Mouse (Mus musculus) adipocyte (in vitro differentiated cells): ENCODE data around the gene Acox3.
"Not testable (repeated sequence)": the region's sequence is repeated elsewhere in the genome, so short reads cannot be mapped to it uniquely, and the experiment has no call there.

Experiments used
- DNase-seq: peaks from one replicate; pipeline ENCODE4 v3.0.0-alpha.2; 2016; ENCODE audit warnings: low spot score

The Acox3 gene

GRCm38 (mm10) chr5:35576409-35577020 is 6.3 kb upstream of the Acox3 start:
- DNase-seq = peak; percentile 90

- peak; percentile 75 for DNase-seq
Observed at GRCm38 (mm10) chr5:35578411-35578810, 4.4 kb upstream of the Acox3 start.

- no peak for DNase-seq
Observed at GRCm38 (mm10) chr5:35579247-35579893, 3.5 kb upstream of the Acox3 start.

GRCm38 (mm10) chr5:35580156-35580922 is 2.5 kb upstream of the Acox3 start:
- DNase-seq = peak; percentile 53

- no peak for DNase-seq
Observed at GRCm38 (mm10) chr5:35583221-35583783, 462 bp downstream of the Acox3 start.

- not testable (repeated sequence) for DNase-seq
Observed at GRCm38 (mm10) chr5:35584259-35584658, 1.4 kb downstream of the Acox3 start.

GRCm38 (mm10) chr5:35591497-35591896 is 8.7 kb downstream of the Acox3 start:
- no peak for DNase-seq

- no peak for DNase-seq
Observed at GRCm38 (mm10) chr5:35592081-35592736, 9.4 kb downstream of the Acox3 start.

- no peak for DNase-seq
Observed at GRCm38 (mm10) chr5:35592824-35593223, 10.0 kb downstream of the Acox3 start.

- DNase-seq = no peak
Observed at GRCm38 (mm10) chr5:35593272-35593671, 10.4 kb downstream of the Acox3 start.

- DNase-seq = no peak
Observed at GRCm38 (mm10) chr5:35594768-35595167, 11.9 kb downstream of the Acox3 start.

- DNase-seq = peak; percentile 92
Observed at GRCm38 (mm10) chr5:35595706-35596105, 12.9 kb downstream of the Acox3 start.

GRCm38 (mm10) chr5:35596169-35597160 is 13.6 kb downstream of the Acox3 start:
- DNase-seq = no peak

GRCm38 (mm10) chr5:35600233-35600632 is 17.4 kb downstream of the Acox3 start:
- DNase-seq = no peak

- DNase-seq = no peak
Observed at GRCm38 (mm10) chr5:35601526-35601925, 18.7 kb downstream of the Acox3 start.

GRCm38 (mm10) chr5:35605355-35605754 is 22.5 kb downstream of the Acox3 start:
- DNase-seq = no peak

GRCm38 (mm10) chr5:35606800-35607199 is 24.0 kb downstream of the Acox3 start:
- DNase-seq = no peak

GRCm38 (mm10) chr5:35607784-35608183 is 24.9 kb downstream of the Acox3 start:
- DNase-seq = peak; percentile 34

- no peak for DNase-seq
Observed at GRCm38 (mm10) chr5:35608559-35608958, 25.7 kb downstream of the Acox3 start.

- DNase-seq = peak; percentile 58
Observed at GRCm38 (mm10) chr5:35609381-35609780, 26.5 kb downstream of the Acox3 start.

- no peak for DNase-seq
Observed at GRCm38 (mm10) chr5:35609971-35610370, 27.1 kb downstream of the Acox3 start.
